Mouse (Mus musculus) MEL (cell line): ENCODE results near the gene Fam114a1. TPM values are rescaled to one million over a fixed set of nuclear protein-coding genes. Genes with fewer than 3 reads are reported as not detected.

Experiments used
- DNase-seq: peaks from one replicate; pipeline ENCODE4 v3.0.0; 2011; ENCODE audit warnings: low read depth, low spot score
- H3K27ac ChIP-seq: 2 replicates; pipeline ENCODE4 v1.5.1; 2012; ENCODE audit warnings: low read depth, mild to moderate bottlenecking, control low read depth, low read length, moderate library complexity; ENCODE audit not compliant: control insufficient read depth
- H3K27me3 ChIP-seq, 2 experiments: fragments of 150-350 bp in 1 of 2; sonication (generic) in 1 of 2; 2 replicates each; pipeline ENCODE4 v1.6.1; 2012; ENCODE audit warnings: low read length in 2 of 2, mild to moderate bottlenecking in 2 of 2, improper control_type of control experiment in 1 of 2, moderate library complexity in 1 of 2; ENCODE audit not compliant: insufficient read depth in 2 of 2, control insufficient read depth in 1 of 2
- H3K36me3 ChIP-seq, 2 experiments: 2 replicates each; pipeline ENCODE4 v1.6.1; 2012 to 2014; ENCODE audit warnings: low read length in 2 of 2, improper control_type of control experiment in 1 of 2, inconsistent platforms in 1 of 2, mild to moderate bottlenecking in 1 of 2; ENCODE audit not compliant: insufficient read depth in 2 of 2, control insufficient read depth in 1 of 2
- H3K4me1 ChIP-seq, 2 experiments: fragments of 150-350 bp in 1 of 2; sonication (generic) in 1 of 2; 2 replicates each; pipeline ENCODE4 v1.6.1; 2012; ENCODE audit warnings: low read length in 2 of 2, improper control_type of control experiment in 1 of 2, mild to moderate bottlenecking in 1 of 2; ENCODE audit not compliant: insufficient read depth in 2 of 2, control insufficient read depth in 1 of 2
- H3K4me3 ChIP-seq, 2 experiments: fragments of 150-350 bp in 1 of 2; sonication (generic) in 1 of 2; 2 replicates each; pipeline ENCODE4 v1.5.1; 2012; ENCODE audit warnings: low read depth in 2 of 2, low read length in 2 of 2, mild to moderate bottlenecking in 2 of 2, moderate library complexity in 2 of 2, control low read depth in 1 of 2, improper control_type of control experiment in 1 of 2; ENCODE audit not compliant: control insufficient read depth in 1 of 2, insufficient read depth in 1 of 2
- H3K79me2 ChIP-seq: 2 replicates; pipeline ENCODE4 v1.6.1; 2012; ENCODE audit warnings: mild to moderate bottlenecking, low read length, moderate library complexity; ENCODE audit not compliant: control insufficient read depth, poor library complexity, insufficient read depth
- H3K9ac ChIP-seq: 2 replicates; pipeline ENCODE4 v1.6.1; 2012; ENCODE audit warnings: low read depth, mild to moderate bottlenecking, control low read depth, low read length, moderate library complexity; ENCODE audit not compliant: control insufficient read depth, poor library complexity, severe bottlenecking
- H3K9me3 ChIP-seq: fragments of 150-350 bp; sonication (generic); replicated peaks from 2 replicates; pipeline ENCODE4 v1.6.1; 2012; ENCODE audit warnings: mild to moderate bottlenecking, low read length, improper control_type of control experiment, moderate library complexity; ENCODE audit not compliant: insufficient read depth
- CHD1 ChIP-seq: IDR thresholded peaks from 2 replicates; pipeline ENCODE4 v1.6.1; 2012; ENCODE audit warnings: low read depth, mild to moderate bottlenecking, inconsistent platforms, low read length, improper control_type of control experiment
- E2F4 ChIP-seq: IDR thresholded peaks from 2 replicates; pipeline ENCODE4 v1.6.1; 2011; ENCODE audit warnings: low read depth, low read length, improper control_type of control experiment, borderline replicate concordance
- EP300 ChIP-seq, 2 experiments: IDR thresholded peaks; 2 replicates each; pipeline ENCODE4 v1.6.1; 2011; ENCODE audit warnings: improper control_type of control experiment in 2 of 2, low read length in 2 of 2, low read depth in 1 of 2, mild to moderate bottlenecking in 1 of 2
- GATA1 ChIP-seq: IDR thresholded peaks from 2 replicates; pipeline ENCODE4 v1.6.1; 2011; ENCODE audit warnings: low read depth, low read length, improper control_type of control experiment
- HCFC1 ChIP-seq: IDR thresholded peaks from 2 replicates; pipeline ENCODE4 v1.6.1; 2012; ENCODE audit warnings: low read depth, mild to moderate bottlenecking, inconsistent platforms, low read length, improper control_type of control experiment, moderate library complexity
- KAT2A ChIP-seq: conservative IDR thresholded peaks from 2 replicates; pipeline ENCODE4 v1.6.1; 2012; ENCODE audit warnings: low read depth, low read length, improper control_type of control experiment, inconsistent platforms
- MAX ChIP-seq: IDR thresholded peaks from 2 replicates; pipeline ENCODE4 v1.6.1; 2011; ENCODE audit warnings: low read length, improper control_type of control experiment
- MXI1 ChIP-seq: IDR thresholded peaks from 2 replicates; pipeline ENCODE4 v1.6.1; 2011; ENCODE audit warnings: mild to moderate bottlenecking, low read depth, low read length, improper control_type of control experiment
- POLR2A ChIP-seq, 2 experiments: IDR thresholded peaks; 2 replicates each; pipeline ENCODE4 v1.6.1; 2011 to 2012; ENCODE audit warnings: low read length in 2 of 2, mild to moderate bottlenecking in 2 of 2, control low read depth in 1 of 2, improper control_type of control experiment in 1 of 2, low read depth in 1 of 2, moderate library complexity in 1 of 2; ENCODE audit not compliant: control insufficient read depth in 1 of 2, insufficient read depth in 1 of 2, poor library complexity in 1 of 2
- POLR2AphosphoS2 ChIP-seq: IDR thresholded peaks from 2 replicates; pipeline ENCODE4 v1.6.1; 2011; ENCODE audit warnings: low read length, improper control_type of control experiment
- POLR2AphosphoS5 ChIP-seq: IDR thresholded peaks from 2 replicates; pipeline ENCODE4 v1.6.1; 2012; ENCODE audit warnings: low read depth, borderline replicate concordance, mild to moderate bottlenecking, inconsistent platforms, low read length, moderate library complexity, mixed read lengths
- SIN3A ChIP-seq: IDR thresholded peaks from 2 replicates; pipeline ENCODE4 v1.6.1; 2012; ENCODE audit warnings: low read length, improper control_type of control experiment, inconsistent platforms
- TAL1 ChIP-seq: IDR thresholded peaks from 2 replicates; pipeline ENCODE4 v1.6.1; 2012; ENCODE audit warnings: mild to moderate bottlenecking, inconsistent platforms, low read length, moderate library complexity, mixed read lengths
- TBP ChIP-seq: IDR thresholded peaks from 2 replicates; pipeline ENCODE4 v1.8.0; 2011; ENCODE audit warnings: low read depth, low read length, improper control_type of control experiment
- TCF12 ChIP-seq: IDR thresholded peaks from 2 replicates; pipeline ENCODE4 v1.6.1; 2014; ENCODE audit warnings: low read depth, mild to moderate bottlenecking, inconsistent platforms, low read length, improper control_type of control experiment, moderate library complexity
- USF2 ChIP-seq, 2 experiments: IDR thresholded peaks; 2 replicates each; pipeline ENCODE4 v1.6.1; 2011 to 2012; ENCODE audit warnings: improper control_type of control experiment in 2 of 2, low read length in 2 of 2, borderline replicate concordance in 1 of 2, inconsistent platforms in 1 of 2, low read depth in 1 of 2, mild to moderate bottlenecking in 1 of 2; ENCODE audit not compliant: insufficient read depth in 1 of 2
- ZKSCAN1 ChIP-seq: IDR thresholded peaks from 2 replicates; pipeline ENCODE4 v1.6.1; 2012; ENCODE audit warnings: low read depth, mild to moderate bottlenecking, inconsistent platforms, low read length, improper control_type of control experiment, moderate library complexity
- polyA plus RNA-seq, 2 experiments: library from polyadenylated mRNA; stranded (reverse) in 1 of 2; unstranded in 1 of 2; fragments of >175 nt in 1 of 2; fragments of >200 nt in 1 of 2; gene quantifications; 2 replicates each; pipeline versions ENCODE4 v1.2.1 to v1.2.4; 2012; ENCODE audit warnings: low replicate concordance in 2 of 2, low read depth in 1 of 2; ENCODE audit not compliant: insufficient read length in 2 of 2, insufficient read depth in 1 of 2, missing spikeins in 1 of 2
- total RNA-seq: library from RNA; depleted of rRNA; stranded (reverse); fragments of 300-350 nt; gene quantifications from 2 replicates; pipeline ENCODE4 v1.2.3, GENCODE M21; 2012

Fam114a1 gene
- total and polyA plus RNA-seq, 3 experiments = 0.08 TPM; not detected in 2

GRCm38 (mm10) chr5:65079881-65080280, 110.0 kb downstream of the Fam114a1 start:
- H3K4me3 ChIP-seq = no peak overlapping the region
- H3K9me3 ChIP-seq = no peaks in the 10 kb centered on the region
- no peak overlapping the region for H3K9ac ChIP-seq
- H3K4me1 ChIP-seq = no peaks in the 10 kb centered on the region
- peaks cover 0 to 2% of the 10 kb centered on the region in 2 experiments; a peak in 1 of 4 replicates for H3K36me3 ChIP-seq
- no peaks in the 10 kb centered on the region for H3K27me3 ChIP-seq
- no peak overlapping the region for H3K27ac ChIP-seq
- TF ChIP-seq POLR2AphosphoS5 (no peak), TCF12 (no peak), KAT2A (no peak), SIN3A (no peak), MAX (no peak), POLR2AphosphoS2 (no peak), GATA1 (no peak), CHD1 (no peak), POLR2A (IDR thresholded peaks at IDR 0.05; ENCODE audit: control insufficient read depth in 1 of 2, insufficient read depth in 1 of 2, low read depth in 1 of 2, low read length in 2 of 2, poor library complexity in 1 of 2) (no peak), EP300 (IDR thresholded peaks at IDR 0.05; ENCODE audit: low read depth in 1 of 2, low read length in 2 of 2) (no peak), USF2 (IDR thresholded peaks at IDR 0.05; ENCODE audit: borderline replicate concordance in 1 of 2, insufficient read depth in 1 of 2, low read depth in 1 of 2, low read length in 2 of 2) (no peak), ZKSCAN1 (no peak), E2F4 (no peak), TBP (no peak), TAL1 (no peak), MXI1 (no peak)
- TF ChIP-seq, all 39 proteins: peak for 0
- no peaks in the 10 kb centered on the region for H3K79me2 ChIP-seq
- no peak for DNase-seq

GRCm38 (mm10) chr5:65081836-65082235, 112.0 kb downstream of the Fam114a1 start:
- H3K4me1 ChIP-seq = no peaks in the 10 kb centered on the region
- H3K36me3 ChIP-seq = 0 out of 4 replicates have a peak, but pooled peaks cover 0 to 2% of the 10 kb centered on the region in 2 experiments
- no peak overlapping the region for H3K4me3 ChIP-seq
- TF ChIP-seq HCFC1 (no peak), TCF12 (no peak), MAX (no peak), CHD1 (no peak), GATA1 (no peak), TBP (no peak)
- no peaks in the 10 kb centered on the region for H3K27me3 ChIP-seq
- H3K27ac ChIP-seq = no peak overlapping the region
- H3K79me2 ChIP-seq = no peaks in the 10 kb centered on the region
- DNase-seq = no peak
- H3K9me3 ChIP-seq = no peaks in the 10 kb centered on the region
- no peak overlapping the region for H3K9ac ChIP-seq
